Mouse (Mus musculus) kidney, adult 2 months (tissue): ENCODE measurements at regions not wholly inside any gene's neighbourhood (a gene's known extent, or its start where the extent isn't known, plus 50 kb on each side); places are given as distances from the start of the nearest gene placed in this dataset.

Experiments
- CTCF ChIP-seq: fragments of 200-500 bp; conservative IDR thresholded peaks from 2 replicates; pipeline ENCODE4 v1.5.1; 2011; ENCODE audit warnings: low read depth, mild to moderate bottlenecking, control low read depth, low read length, moderate library complexity, mixed read lengths; ENCODE audit not compliant: insufficient read depth, insufficient read length
- POLR2A ChIP-seq: fragments of 200-500 bp; IDR thresholded peaks from one replicate; pipeline ENCODE4 v1.6.1; 2011; ENCODE audit warnings: low read depth, low read length, control low read depth

DNA sequence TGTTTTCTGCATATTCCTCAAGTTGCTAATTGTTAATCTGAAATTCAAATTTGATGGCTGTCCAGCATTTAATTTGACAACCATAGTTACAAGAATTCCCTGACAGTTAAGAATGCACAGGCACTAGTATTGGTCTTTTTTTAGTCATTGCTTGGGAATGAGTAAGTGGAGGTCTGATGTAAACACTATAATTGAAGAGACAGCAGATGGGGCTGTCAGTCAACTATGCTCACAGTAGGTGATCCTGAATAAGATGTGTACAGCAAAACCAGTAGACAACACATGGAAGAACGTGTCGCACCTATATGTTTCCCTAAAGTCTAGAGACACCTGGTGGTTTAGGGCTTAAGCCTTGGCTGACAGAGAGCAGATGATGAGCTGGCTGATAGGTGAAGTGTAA is 1019.0 kb upstream of the B3galt2 start:
- TF ChIP-seq POLR2A (no peak), CTCF (no peak)
